Mouse (Mus musculus) 3134 (cell line): ENCODE measurements around the gene Capn2.

ENCODE experiments used
- DNase-seq: peaks from one replicate; pipeline ENCODE4 v3.0.0-alpha.2; 2011; ENCODE audit warnings: low spot score; ENCODE audit not compliant: insufficient read length; ENCODE audit errors: extremely low read depth

Capn2 gene

GRCm38 (mm10) chr1:182475005-182475796, 42.2 kb downstream of the Capn2 start:
- DNase-seq, result no peak

GRCm38 (mm10) chr1:182465978-182466377, 51.4 kb downstream of the Capn2 start:
- DNase-seq, result no peak

GRCm38 (mm10) chr1:182465309-182465708, 52.1 kb downstream of the Capn2 start:
- DNase-seq, result no peak

GRCm38 (mm10) chr1:182461813-182462212, 55.6 kb downstream of the Capn2 start:
- DNase-seq, result no peak

GRCm38 (mm10) chr1:182461261-182461660, 56.1 kb downstream of the Capn2 start:
- no peak for DNase-seq

GRCm38 (mm10) chr1:182460291-182461244, 56.8 kb downstream of the Capn2 start:
- DNase-seq, result no peak

- DNase-seq, result no peak
Observed at GRCm38 (mm10) chr1:182459436-182459835, 58.0 kb downstream of the Capn2 start.

GRCm38 (mm10) chr1:182458556-182458955, 58.9 kb downstream of the Capn2 start:
- no peak for DNase-seq

- DNase-seq, result no peak
Observed at GRCm38 (mm10) chr1:182455080-182455479, 62.3 kb downstream of the Capn2 start.

- DNase-seq, result no peak
Observed at GRCm38 (mm10) chr1:182452473-182452872, 64.9 kb downstream of the Capn2 start.

- DNase-seq, result no peak
Observed at GRCm38 (mm10) chr1:182448276-182449035, 69.0 kb downstream of the Capn2 start.

GRCm38 (mm10) chr1:182444116-182444515, 73.3 kb downstream of the Capn2 start:
- DNase-seq, result no peak

GRCm38 (mm10) chr1:182441791-182442473, 75.5 kb downstream of the Capn2 start:
- DNase-seq, result no peak

- DNase-seq, result no peak
Observed at GRCm38 (mm10) chr1:182439546-182440222, 77.7 kb downstream of the Capn2 start.

- DNase-seq, result no peak
Observed at GRCm38 (mm10) chr1:182436746-182437145, 80.7 kb downstream of the Capn2 start.

GRCm38 (mm10) chr1:182432059-182432458, 85.3 kb downstream of the Capn2 start:
- no peak for DNase-seq

GRCm38 (mm10) chr1:182430676-182431075, 86.7 kb downstream of the Capn2 start:
- no peak for DNase-seq

- DNase-seq, result no peak
Observed at GRCm38 (mm10) chr1:182429826-182430225, 87.6 kb downstream of the Capn2 start.

- DNase-seq, result no peak
Observed at GRCm38 (mm10) chr1:182427426-182427825, 90.0 kb downstream of the Capn2 start.

GRCm38 (mm10) chr1:182426444-182426843, 91.0 kb downstream of the Capn2 start:
- DNase-seq, result no peak
